Mouse (Mus musculus): Measurements from ENCODE around the gene Tspo. TPM values are rescaled to one million over a fixed set of nuclear protein-coding genes. Genes with fewer than 3 reads are reported as not detected.

Gene Tspo
- polyA plus RNA-seq, 1 experiment: 188 TPM

DNA sequence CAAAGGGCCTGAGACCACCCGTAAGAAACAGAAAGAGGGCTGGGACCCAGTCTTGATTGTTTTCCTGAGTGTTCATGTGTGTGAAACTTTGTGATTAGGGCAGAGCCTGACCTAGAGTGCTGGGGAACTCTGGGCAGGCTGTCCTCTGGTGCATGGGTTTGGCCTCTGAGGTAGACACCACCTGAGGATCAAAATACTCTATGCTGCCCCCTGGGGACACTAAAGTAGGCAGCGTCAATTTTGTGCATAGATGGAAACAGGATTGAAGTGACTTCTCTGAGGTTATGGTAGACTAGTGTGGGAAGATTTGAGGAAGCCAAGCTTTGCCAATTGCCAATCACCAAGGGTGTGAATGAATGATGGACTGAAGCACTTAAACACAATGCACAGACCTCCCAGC lies 7.2 kb downstream of the Tspo start:
- Histone ChIP-seq H3K4me3 (ENCODE audit: low read depth, low read length) (no peak overlapping the region), H3K36me3 (ENCODE audit: control insufficient read depth, insufficient read depth, low read length) (peaks cover 24% of the 10 kb centered on the region), H3K27me3 (ENCODE audit: control insufficient read depth, insufficient read depth, low read length) (no peaks in the 10 kb centered on the region), H3K27ac (ENCODE audit: insufficient read depth, low read depth, low read length) (no peak overlapping the region), H3K4me1 (ENCODE audit: control insufficient read depth, insufficient read depth, insufficient read length, low read length) (peaks cover 3% of the 10 kb centered on the region; the same call in 1 of the 2 replicates)
- TF ChIP-seq CTCF (IDR thresholded peaks at IDR 0.05; ENCODE audit: extremely low read depth, insufficient read length, insufficient replicate concordance, low read depth, low read length) (no peak), POLR2A (IDR thresholded peaks at IDR 0.05; ENCODE audit: low read depth, low read length) (no peak)
- 60% methylated on average over 2 of the region's 2 CpGs for WGBS

DNA sequence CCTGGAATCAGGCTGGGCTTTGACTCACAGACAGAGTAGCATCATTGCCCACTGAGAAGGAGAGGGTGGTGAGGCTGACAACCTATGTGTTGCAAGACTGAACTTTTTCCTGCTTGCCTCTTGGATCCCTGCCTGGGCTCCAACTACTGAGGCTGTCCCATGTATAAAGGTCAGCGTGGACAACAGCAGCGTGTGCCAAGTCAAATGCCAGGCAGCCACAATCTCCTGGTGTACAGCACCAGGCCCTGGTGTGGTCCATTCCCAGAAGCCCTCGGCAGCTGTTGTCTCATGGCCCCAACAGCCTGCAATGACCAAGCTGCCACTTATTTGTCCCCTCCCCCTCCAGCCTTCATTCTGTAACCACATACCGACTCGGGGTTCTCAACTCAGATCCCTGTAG lies 8.2 kb downstream of the Tspo start:
- TF ChIP-seq CTCF (IDR thresholded peaks at IDR 0.05; ENCODE audit: extremely low read depth, insufficient read length, insufficient replicate concordance, low read depth, low read length) (no peak), POLR2A (IDR thresholded peaks at IDR 0.05; ENCODE audit: low read depth, low read length) (no peak)
- Histone ChIP-seq H3K27me3 (ENCODE audit: control insufficient read depth, insufficient read depth, low read length) (no peaks in the 10 kb centered on the region), H3K4me3 (ENCODE audit: low read depth, low read length) (no peak overlapping the region), H3K4me1 (ENCODE audit: control insufficient read depth, insufficient read depth, insufficient read length, low read length) (peaks cover 1% of the 10 kb centered on the region; the same call in 1 of the 2 replicates), H3K27ac (ENCODE audit: insufficient read depth, low read depth, low read length) (no peak overlapping the region), H3K36me3 (ENCODE audit: control insufficient read depth, insufficient read depth, low read length) (peaks cover 32% of the 10 kb centered on the region)
- WGBS: 72% methylated on average over 5 of the region's 5 CpGs

DNA sequence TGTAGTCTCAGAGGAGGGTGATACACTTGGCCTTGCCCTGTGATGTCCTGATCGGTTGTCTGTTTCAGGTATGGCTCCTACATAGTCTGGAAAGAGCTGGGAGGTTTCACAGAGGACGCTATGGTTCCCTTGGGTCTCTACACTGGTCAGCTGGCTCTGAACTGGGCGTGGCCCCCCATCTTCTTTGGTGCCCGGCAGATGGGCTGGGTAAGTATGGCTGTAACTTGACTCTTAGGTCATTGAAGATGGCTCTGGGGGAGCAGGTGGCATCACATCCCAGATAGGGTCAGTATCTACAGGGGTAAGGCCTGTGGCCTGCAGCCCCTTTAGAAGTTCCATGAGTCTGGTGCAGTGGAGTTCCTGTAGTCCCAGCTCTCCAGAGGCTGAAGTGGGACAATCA lies 8.7 kb downstream of the Tspo start:
- Histone ChIP-seq H3K27ac (ENCODE audit: insufficient read depth, low read depth, low read length) (no peak overlapping the region), H3K36me3 (ENCODE audit: control insufficient read depth, insufficient read depth, low read length) (peaks cover 34% of the 10 kb centered on the region), H3K27me3 (ENCODE audit: control insufficient read depth, insufficient read depth, low read length) (no peaks in the 10 kb centered on the region), H3K4me3 (ENCODE audit: low read depth, low read length) (no peak overlapping the region), H3K4me1 (ENCODE audit: control insufficient read depth, insufficient read depth, insufficient read length, low read length) (peaks cover 1% of the 10 kb centered on the region; the same call in 1 of the 2 replicates)
- TF ChIP-seq CTCF (IDR thresholded peaks at IDR 0.05; ENCODE audit: extremely low read depth, insufficient read length, insufficient replicate concordance, low read depth, low read length) (no peak), POLR2A (IDR thresholded peaks at IDR 0.05; ENCODE audit: low read depth, low read length) (no peak)
- 79% methylated on average over 4 of the region's 4 CpGs for WGBS

DNA sequence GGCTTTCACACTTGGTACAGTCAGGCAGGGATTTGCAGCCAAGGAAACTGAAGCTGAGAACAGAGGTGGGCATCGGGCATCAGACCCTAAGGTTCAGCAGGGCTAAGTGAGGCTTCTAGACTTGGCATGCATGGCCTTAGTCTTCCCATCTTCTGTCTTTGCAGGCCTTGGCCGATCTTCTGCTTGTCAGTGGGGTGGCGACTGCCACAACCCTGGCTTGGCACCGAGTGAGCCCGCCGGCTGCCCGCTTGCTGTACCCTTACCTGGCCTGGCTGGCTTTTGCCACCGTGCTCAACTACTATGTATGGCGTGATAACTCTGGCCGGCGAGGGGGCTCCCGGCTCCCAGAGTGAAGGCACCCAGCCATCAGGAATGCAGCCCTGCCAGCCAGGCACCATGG lies 10.2 kb downstream of the Tspo start:
- no peak for TF ChIP-seq POLR2A (IDR thresholded peaks at IDR 0.05; ENCODE audit: low read depth, low read length)
- no peak for TF ChIP-seq CTCF (IDR thresholded peaks at IDR 0.05; ENCODE audit: extremely low read depth, insufficient read length, insufficient replicate concordance, low read depth, low read length)
- no peaks in the 10 kb centered on the region for H3K27me3 ChIP-seq (ENCODE audit: control insufficient read depth, insufficient read depth, low read length)
- H3K27ac ChIP-seq (ENCODE audit: insufficient read depth, low read depth, low read length): no peak overlapping the region
- H3K4me3 ChIP-seq (ENCODE audit: low read depth, low read length): no peak overlapping the region
- H3K36me3 ChIP-seq (ENCODE audit: control insufficient read depth, insufficient read depth, low read length): peaks cover 35% of the 10 kb centered on the region
- peaks cover 1% of the 10 kb centered on the region; the same call in 1 of the 2 replicates for H3K4me1 ChIP-seq (ENCODE audit: control insufficient read depth, insufficient read depth, insufficient read length, low read length)
- 96% methylated on average over 12 of the region's 12 CpGs for WGBS

DNA sequence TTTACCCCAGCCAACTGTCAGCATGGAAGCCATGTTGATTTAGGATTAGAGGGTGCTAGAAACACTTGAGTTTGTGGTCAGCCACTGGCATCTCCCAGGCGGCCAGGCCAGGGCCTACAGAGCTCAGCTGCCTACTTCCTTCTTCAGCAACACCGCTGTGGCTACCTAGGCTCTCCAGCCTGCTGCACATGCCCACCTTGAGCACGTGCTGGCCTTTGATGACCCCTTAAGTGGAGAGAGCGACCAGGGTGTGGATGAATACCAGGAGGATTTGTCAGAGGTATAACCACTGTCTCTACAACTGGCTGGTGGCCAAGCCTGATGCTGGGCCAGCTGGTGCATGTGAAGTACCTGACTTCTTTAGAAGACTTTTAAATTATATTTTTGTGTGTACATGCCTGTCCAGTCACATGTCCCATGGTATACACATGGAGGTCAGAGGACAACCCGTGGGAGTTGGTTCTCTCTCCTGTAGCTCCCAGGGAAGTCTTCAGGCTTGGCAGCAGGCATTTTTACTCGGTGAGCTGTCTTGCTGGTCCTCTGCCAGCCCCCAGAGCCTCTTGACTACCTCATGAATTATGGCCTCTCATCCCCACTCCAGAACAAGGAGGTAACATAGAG lies 11.4 kb downstream of the Tspo start:
- H3K36me3 ChIP-seq (ENCODE audit: control insufficient read depth, insufficient read depth, low read length): peaks cover 37% of the 10 kb centered on the region

DNA sequence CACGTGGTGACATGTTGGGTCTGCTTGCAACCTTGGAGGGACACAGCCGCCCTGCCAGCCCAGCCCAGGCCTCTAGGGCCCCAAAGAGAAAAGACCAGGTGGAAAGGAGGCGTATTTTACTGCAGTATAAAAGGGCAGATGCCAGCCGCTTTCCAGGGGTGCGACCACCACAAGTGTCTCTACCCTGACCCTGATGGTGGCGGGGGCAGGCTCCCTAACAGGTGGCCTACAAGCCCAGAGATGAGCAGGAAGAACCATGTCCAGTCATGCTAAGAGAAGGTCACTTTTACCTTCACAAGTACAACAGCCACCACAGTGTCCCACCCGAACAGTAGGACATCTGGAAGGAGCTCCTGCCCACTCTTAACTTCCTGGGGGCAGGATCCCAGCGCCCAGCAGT lies 12.2 kb downstream of the Tspo start:
- Histone ChIP-seq H3K27me3 (ENCODE audit: control insufficient read depth, insufficient read depth, low read length) (no peaks in the 10 kb centered on the region), H3K36me3 (ENCODE audit: control insufficient read depth, insufficient read depth, low read length) (peaks cover 38% of the 10 kb centered on the region), H3K27ac (ENCODE audit: insufficient read depth, low read depth, low read length) (no peak overlapping the region), H3K4me3 (ENCODE audit: low read depth, low read length) (no peak overlapping the region), H3K4me1 (ENCODE audit: control insufficient read depth, insufficient read depth, insufficient read length, low read length) (no peaks in the 10 kb centered on the region)
- no peak for TF ChIP-seq CTCF (IDR thresholded peaks at IDR 0.05; ENCODE audit: extremely low read depth, insufficient read length, insufficient replicate concordance, low read depth, low read length)
- no peak for TF ChIP-seq POLR2A (IDR thresholded peaks at IDR 0.05; ENCODE audit: low read depth, low read length)
- 93% methylated on average over 8 of the region's 8 CpGs for WGBS

More for the DNA sequence above, 11.4 kb downstream of the Tspo start:
- TF ChIP-seq CTCF (IDR thresholded peaks at IDR 0.05; ENCODE audit: extremely low read depth, insufficient read length, insufficient replicate concordance, low read depth, low read length) (no peak), POLR2A (IDR thresholded peaks at IDR 0.05; ENCODE audit: low read depth, low read length) (no peak)
- H3K27ac ChIP-seq (ENCODE audit: insufficient read depth, low read depth, low read length): no peak overlapping the region
- H3K27me3 ChIP-seq (ENCODE audit: control insufficient read depth, insufficient read depth, low read length): no peaks in the 10 kb centered on the region
- 73% methylated on average over 6 of the region's 6 CpGs for WGBS
- no peaks in the 10 kb centered on the region for H3K4me1 ChIP-seq (ENCODE audit: control insufficient read depth, insufficient read depth, insufficient read length, low read length)
- H3K4me3 ChIP-seq (ENCODE audit: low read depth, low read length): no peak overlapping the region

DNA sequence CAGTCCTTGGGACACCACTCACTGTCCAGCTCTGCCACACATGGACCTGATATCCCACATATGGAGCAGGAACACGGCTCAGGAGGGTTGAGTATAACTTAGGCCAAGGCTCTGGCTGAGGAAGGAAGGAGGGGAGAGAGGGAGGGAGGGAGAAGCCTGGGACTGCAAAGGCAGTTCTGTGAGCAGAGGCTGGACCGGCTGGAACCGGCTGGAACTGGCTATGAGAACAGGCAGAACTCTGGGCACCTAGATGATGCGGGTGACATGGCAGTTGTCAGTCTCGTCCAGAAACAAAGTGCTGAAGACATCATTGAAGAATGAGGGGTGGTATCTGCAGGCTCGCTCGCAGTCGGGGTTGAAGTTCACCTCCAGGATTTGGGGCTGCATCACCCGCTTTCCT lies 13.3 kb downstream of the Tspo start:
- H3K27ac ChIP-seq (ENCODE audit: insufficient read depth, low read depth, low read length): no peak overlapping the region
- TF ChIP-seq CTCF (IDR thresholded peaks at IDR 0.05; ENCODE audit: extremely low read depth, insufficient read length, insufficient replicate concordance, low read depth, low read length): no peak
- TF ChIP-seq POLR2A (IDR thresholded peaks at IDR 0.05; ENCODE audit: low read depth, low read length): no peak
- 90% methylated on average over 9 of the region's 9 CpGs for WGBS
- H3K27me3 ChIP-seq (ENCODE audit: control insufficient read depth, insufficient read depth, low read length): no peaks in the 10 kb centered on the region
- peaks cover 40% of the 10 kb centered on the region for H3K36me3 ChIP-seq (ENCODE audit: control insufficient read depth, insufficient read depth, low read length)
- H3K4me3 ChIP-seq (ENCODE audit: low read depth, low read length): no peak overlapping the region
- H3K4me1 ChIP-seq (ENCODE audit: control insufficient read depth, insufficient read depth, insufficient read length, low read length): no peaks in the 10 kb centered on the region
